Mouse (Mus musculus): ENCODE measurements around the gene Smpd3. TPM values are rescaled to one million over a fixed set of nuclear protein-coding genes. Genes with fewer than 3 reads are reported as not detected.

Smpd3 gene
- polyA plus RNA-seq, 1 experiment from 2014 or later = 1.3 TPM

DNA sequence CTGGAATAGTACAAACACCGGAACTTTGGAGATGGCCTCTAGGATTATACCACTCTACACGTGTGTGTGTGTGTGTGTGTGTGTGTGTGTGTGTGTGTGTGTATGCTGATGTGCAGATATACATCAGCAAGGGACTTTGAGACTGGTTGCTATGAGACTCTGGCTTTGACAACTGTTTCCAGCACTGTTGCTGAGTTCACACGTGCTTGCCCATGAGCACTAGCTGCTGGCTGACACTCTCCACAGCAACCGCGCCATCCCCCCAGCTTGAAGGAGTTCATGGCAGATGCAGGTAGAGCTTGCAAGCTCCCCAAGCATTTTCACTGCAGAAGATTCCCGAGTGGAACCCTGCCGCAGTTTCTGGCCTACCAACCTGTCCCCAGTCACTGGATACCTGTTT lies 48.3 kb downstream of the Smpd3 start:
- no peak overlapping the region for H3K4me3 ChIP-seq (ENCODE audit: low read depth, low read length)
- no peaks in the 10 kb centered on the region for H3K27me3 ChIP-seq (ENCODE audit: insufficient read depth, low read length)
- peaks cover 2% of the 10 kb centered on the region; the same call in 1 of the 2 replicates for H3K4me1 ChIP-seq (ENCODE audit: insufficient read depth)
- no peaks in the 10 kb centered on the region for H3K9me3 ChIP-seq (ENCODE audit: low read length)
- no peak overlapping the region for H3K27ac ChIP-seq (ENCODE audit: low read depth)
- TF ChIP-seq EP300 (IDR thresholded peaks at IDR 0.05; ENCODE audit: low read depth) = no peak
- no peak for TF ChIP-seq CTCF (IDR thresholded peaks at IDR 0.05; ENCODE audit: low read depth)
- no peak overlapping the region for H3K9ac ChIP-seq (replicated peaks)
- H3K4me2 ChIP-seq (ENCODE audit: low read depth, low read length) = no peak overlapping the region
- 52% methylated on average over 7 of the region's 7 CpGs for WGBS (ENCODE audit: insufficient replicate concordance)
- H3K36me3 ChIP-seq (replicated peaks; ENCODE audit: insufficient read depth, low read length) = no peaks in the 10 kb centered on the region
- ATAC-seq (peak; percentile 35), DNase-seq (no peak)

DNA sequence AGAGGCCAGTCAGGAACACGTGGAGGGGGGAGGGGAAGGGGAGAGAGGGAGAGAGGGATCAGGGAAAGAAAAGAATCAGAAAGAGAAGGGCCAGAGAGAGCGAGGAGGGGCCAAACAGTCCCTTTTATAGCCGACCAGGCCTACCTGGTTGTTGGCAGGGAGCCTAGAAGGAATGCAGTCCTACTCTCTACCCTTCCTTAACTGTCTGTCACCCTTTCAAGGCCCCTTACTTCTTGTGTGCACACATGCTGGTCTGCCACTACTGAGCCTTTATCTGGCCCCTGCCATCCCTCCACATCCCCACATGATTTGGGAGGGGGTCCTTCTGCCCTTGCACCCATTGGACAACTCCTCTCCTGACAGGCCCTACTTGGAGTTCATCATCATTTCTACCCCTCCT lies 49.1 kb downstream of the Smpd3 start:
- no peaks in the 10 kb centered on the region for H3K9me3 ChIP-seq (ENCODE audit: low read length)
- H3K36me3 ChIP-seq (replicated peaks; ENCODE audit: insufficient read depth, low read length) = no peaks in the 10 kb centered on the region
- 47% methylated on average over 3 of the region's 3 CpGs for WGBS (ENCODE audit: insufficient replicate concordance)
- no peak for DNase-seq
- no peak for TF ChIP-seq CTCF (IDR thresholded peaks at IDR 0.05; ENCODE audit: low read depth)
- TF ChIP-seq EP300 (IDR thresholded peaks at IDR 0.05; ENCODE audit: low read depth) = no peak
- ATAC-seq = no peak
- peaks cover 2% of the 10 kb centered on the region; the same call in 1 of the 2 replicates for H3K4me1 ChIP-seq (ENCODE audit: insufficient read depth)
- no peak overlapping the region for H3K4me3 ChIP-seq (ENCODE audit: low read depth, low read length)
- H3K27me3 ChIP-seq (ENCODE audit: insufficient read depth, low read length) = no peaks in the 10 kb centered on the region
- no peak overlapping the region for H3K27ac ChIP-seq (ENCODE audit: low read depth)
- no peak overlapping the region for H3K9ac ChIP-seq (replicated peaks)
- H3K4me2 ChIP-seq (ENCODE audit: low read depth, low read length) = no peak overlapping the region

DNA sequence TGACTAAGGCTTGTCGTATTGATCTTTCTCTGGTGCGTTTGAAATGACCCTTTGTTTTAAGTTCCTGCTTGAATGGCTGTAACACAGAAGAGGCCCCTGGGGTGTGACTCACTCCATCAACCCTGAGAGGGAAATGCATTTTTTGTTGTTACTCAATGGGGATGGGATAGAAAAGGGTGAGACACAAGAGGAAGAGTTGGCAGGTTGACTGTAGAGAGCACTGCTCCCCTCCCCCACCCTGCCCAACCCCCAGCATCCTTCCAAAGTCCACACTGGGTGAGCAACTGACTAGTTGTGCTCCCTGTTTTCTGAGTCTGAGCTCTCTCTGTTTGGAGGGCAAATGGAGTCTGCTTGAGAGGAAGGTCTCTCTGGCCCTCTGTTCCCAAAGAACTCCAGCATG lies 50.3 kb downstream of the Smpd3 start:
- 22% methylated on average over 2 of the region's 2 CpGs for WGBS (ENCODE audit: insufficient replicate concordance)
- no peak for TF ChIP-seq EP300 (IDR thresholded peaks at IDR 0.05; ENCODE audit: low read depth)
- Histone ChIP-seq H3K36me3 (replicated peaks; ENCODE audit: insufficient read depth, low read length) (no peaks in the 10 kb centered on the region), H3K4me2 (ENCODE audit: low read depth, low read length) (no peak overlapping the region), H3K4me3 (ENCODE audit: low read depth, low read length) (no peak overlapping the region), H3K27me3 (ENCODE audit: insufficient read depth, low read length) (no peaks in the 10 kb centered on the region), H3K9me3 (ENCODE audit: low read length) (no peaks in the 10 kb centered on the region), H3K27ac (ENCODE audit: low read depth) (peak overlapping the region; percentile 40; the same call in 1 of the 2 replicates), H3K4me1 (ENCODE audit: insufficient read depth) (peaks cover 2% of the 10 kb centered on the region; the same call in 1 of the 2 replicates), H3K9ac (replicated peaks) (no peak overlapping the region)
- ATAC-seq = peak; percentile 87
- peak; percentile 64 for DNase-seq

DNA sequence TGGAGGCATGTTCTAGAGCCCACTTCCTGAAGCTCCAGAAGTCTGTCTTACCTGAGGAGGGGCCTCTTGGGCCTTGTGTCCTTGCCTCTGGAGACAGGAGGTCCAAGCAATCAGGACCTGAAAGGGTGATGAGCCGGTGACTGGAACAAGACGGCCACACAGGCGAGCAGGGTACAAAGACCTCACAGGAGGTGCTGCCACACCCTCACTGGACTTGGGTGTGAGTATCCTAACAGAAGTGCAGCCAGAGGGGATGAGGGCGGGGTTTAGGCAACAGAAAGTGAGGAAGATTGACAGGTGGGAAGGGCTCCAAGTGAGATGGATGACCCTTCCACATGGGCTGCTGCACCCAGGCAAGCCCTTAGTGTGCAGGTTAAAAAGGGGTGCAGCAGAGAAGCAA lies 56.9 kb downstream of the Smpd3 start:
- ATAC-seq (no peak), DNase-seq (no peak)
- Histone ChIP-seq H3K9me3 (ENCODE audit: low read length) (no peaks in the 10 kb centered on the region), H3K27ac (ENCODE audit: low read depth) (no peak overlapping the region), H3K27me3 (ENCODE audit: insufficient read depth, low read length) (no peaks in the 10 kb centered on the region), H3K36me3 (replicated peaks; ENCODE audit: insufficient read depth, low read length) (no peaks in the 10 kb centered on the region), H3K4me3 (ENCODE audit: low read depth, low read length) (no peak overlapping the region), H3K4me1 (ENCODE audit: insufficient read depth) (peaks cover 9% of the 10 kb centered on the region), H3K4me2 (ENCODE audit: low read depth, low read length) (no peak overlapping the region), H3K9ac (replicated peaks) (no peak overlapping the region)
- 48% methylated on average over 4 of the region's 4 CpGs for WGBS (ENCODE audit: insufficient replicate concordance)
- TF ChIP-seq EP300 (IDR thresholded peaks at IDR 0.05; ENCODE audit: low read depth) = no peak
- no peak for TF ChIP-seq CTCF (IDR thresholded peaks at IDR 0.05; ENCODE audit: low read depth)

DNA sequence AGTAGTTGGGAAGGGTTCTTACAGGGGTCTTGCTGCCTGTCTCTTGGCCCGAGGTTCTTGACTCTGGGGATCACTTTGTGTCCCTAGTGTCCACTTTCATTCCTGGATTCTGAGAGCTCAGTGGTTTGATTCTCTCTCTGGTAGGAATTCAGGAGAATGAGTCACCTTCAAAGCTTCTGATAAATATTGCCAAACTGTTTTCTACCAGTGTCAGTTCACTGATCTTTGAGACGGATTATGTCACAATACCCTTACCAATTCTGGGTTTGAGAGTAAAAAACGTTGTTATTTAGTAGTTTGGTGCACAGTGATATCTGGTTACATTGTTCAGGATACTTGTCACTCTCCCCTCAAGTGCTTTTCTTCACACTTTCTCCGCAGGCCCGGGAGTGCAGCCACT lies 57.6 kb downstream of the Smpd3 start:
- Histone ChIP-seq H3K4me3 (ENCODE audit: low read depth, low read length) (no peak overlapping the region), H3K9ac (replicated peaks) (no peak overlapping the region)
- TF ChIP-seq EP300 (IDR thresholded peaks at IDR 0.05; ENCODE audit: low read depth) (0 out of 2 replicates have a peak, but pooled peaks have one; percentile 17), CTCF (IDR thresholded peaks at IDR 0.05; ENCODE audit: low read depth) (no peak)

DNA sequence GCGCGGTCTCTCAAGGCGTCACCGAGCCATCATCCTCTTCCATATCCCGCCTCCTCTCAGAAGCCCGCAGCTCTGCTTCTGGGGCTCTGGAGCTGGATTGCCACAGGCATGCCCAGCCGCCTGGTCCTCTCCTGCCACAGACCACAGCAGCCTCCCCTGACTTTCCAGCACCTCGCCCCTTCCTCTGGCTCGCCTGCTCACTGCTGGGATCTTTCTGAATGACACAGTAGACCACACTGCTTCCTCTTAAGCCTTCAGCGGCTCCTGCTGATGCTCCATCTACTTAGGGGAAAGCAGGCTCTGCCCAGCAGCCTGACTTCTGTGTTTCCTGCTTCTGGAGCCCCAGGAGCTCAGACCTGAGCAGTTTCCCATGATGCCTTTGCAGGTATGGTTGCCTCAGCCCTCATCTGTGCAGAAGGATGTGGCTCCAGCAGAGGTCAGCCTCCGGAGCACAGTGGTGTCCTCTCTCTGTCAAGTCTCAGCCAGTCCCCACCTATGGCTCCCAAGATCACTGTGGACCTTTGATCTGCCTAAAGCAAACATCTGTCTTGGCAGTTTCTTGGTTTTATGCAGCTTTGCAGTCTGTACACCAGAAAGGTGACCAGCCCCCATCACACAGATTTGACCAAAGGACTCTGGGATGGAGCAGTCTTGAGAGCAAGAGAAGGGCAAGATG lies 59.3 kb downstream of the Smpd3 start:
- H3K27me3 ChIP-seq (ENCODE audit: insufficient read depth, low read length) = no peaks in the 10 kb centered on the region
- 55% methylated on average over 11 of the region's 11 CpGs for WGBS (ENCODE audit: insufficient replicate concordance)
- H3K4me2 ChIP-seq (ENCODE audit: low read depth, low read length) = no peak overlapping the region
- TF ChIP-seq CTCF (IDR thresholded peaks at IDR 0.05; ENCODE audit: low read depth) = no peak
- no peak for TF ChIP-seq EP300 (IDR thresholded peaks at IDR 0.05; ENCODE audit: low read depth)
- no peaks in the 10 kb centered on the region for H3K9me3 ChIP-seq (ENCODE audit: low read length)
- DNase-seq (no peak), ATAC-seq (no peak)
- H3K36me3 ChIP-seq (replicated peaks; ENCODE audit: insufficient read depth, low read length) = no peaks in the 10 kb centered on the region
- no peak overlapping the region for H3K4me3 ChIP-seq (ENCODE audit: low read depth, low read length)
- no peak overlapping the region for H3K9ac ChIP-seq (replicated peaks)
- H3K4me1 ChIP-seq (ENCODE audit: insufficient read depth) = peaks cover 9% of the 10 kb centered on the region
- no peak overlapping the region for H3K27ac ChIP-seq (ENCODE audit: low read depth)

More for the DNA sequence above, 57.6 kb downstream of the Smpd3 start:
- no peak overlapping the region for H3K4me2 ChIP-seq (ENCODE audit: low read depth, low read length)
- DNase-seq = no peak
- H3K27me3 ChIP-seq (ENCODE audit: insufficient read depth, low read length) = no peaks in the 10 kb centered on the region
- peak overlapping the region; percentile 57; the same call in 1 of the 2 replicates for H3K27ac ChIP-seq (ENCODE audit: low read depth)
- peak; percentile 81 for ATAC-seq
- peaks cover 9% of the 10 kb centered on the region for H3K4me1 ChIP-seq (ENCODE audit: insufficient read depth)
- WGBS (ENCODE audit: insufficient replicate concordance) = 52% methylated on average over 5 of the region's 5 CpGs
- no peaks in the 10 kb centered on the region for H3K9me3 ChIP-seq (ENCODE audit: low read length)
- H3K36me3 ChIP-seq (replicated peaks; ENCODE audit: insufficient read depth, low read length) = no peaks in the 10 kb centered on the region

Data from liver, postnatal 0 days (tissue).